Mouse (Mus musculus) cerebellum, adult 9-11 months (tissue): ENCODE measurements around the gene Focad.

ENCODE experiments used
- DNase-seq: peaks from one replicate; pipeline ENCODE4 v3.0.0; 2022

Gene Focad

DNA sequence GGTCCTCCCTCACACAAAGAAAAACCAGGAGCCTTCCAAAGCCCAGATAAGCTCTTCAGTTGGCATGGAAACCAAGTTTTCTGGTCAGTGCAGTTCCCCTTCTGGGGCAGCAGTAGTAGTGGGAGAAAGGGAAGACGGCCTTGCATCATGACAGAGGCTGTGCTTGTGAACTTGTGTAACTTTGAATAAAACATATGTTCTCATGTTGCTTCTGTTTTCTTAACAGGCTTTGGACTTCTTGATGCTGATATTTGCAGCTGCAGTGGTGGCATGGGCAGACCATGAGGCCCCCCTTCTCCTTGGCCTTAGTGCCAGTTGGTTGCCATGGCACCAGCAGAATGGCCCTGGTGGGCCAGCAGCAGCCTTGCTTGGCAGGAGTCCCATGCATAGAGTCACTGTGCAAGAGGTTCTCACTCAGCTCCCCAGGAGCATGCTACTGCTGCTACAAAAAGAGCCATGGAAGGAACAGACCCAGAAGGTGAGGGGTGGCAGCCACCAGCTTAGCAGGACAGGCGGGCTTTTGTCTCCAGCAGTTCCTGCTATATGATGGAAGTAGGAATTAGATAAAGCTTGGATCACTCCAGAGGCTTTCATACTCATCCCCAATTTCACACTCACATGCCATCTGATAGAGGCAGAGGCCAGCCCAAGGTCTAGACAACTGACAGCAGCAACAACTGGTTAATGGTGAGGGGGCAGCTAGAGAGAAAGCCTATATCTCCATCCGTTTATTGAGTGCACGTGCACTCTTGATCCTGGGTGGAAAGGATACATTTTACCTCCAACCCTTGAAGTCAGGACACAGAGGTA, 312.7 kb downstream of the Focad start:
- DNase-seq: peak; percentile 7

- no peak for DNase-seq
Measured at GRCm38 (mm10) chr4:88409279-88409678, 314.9 kb downstream of the Focad start.

DNA sequence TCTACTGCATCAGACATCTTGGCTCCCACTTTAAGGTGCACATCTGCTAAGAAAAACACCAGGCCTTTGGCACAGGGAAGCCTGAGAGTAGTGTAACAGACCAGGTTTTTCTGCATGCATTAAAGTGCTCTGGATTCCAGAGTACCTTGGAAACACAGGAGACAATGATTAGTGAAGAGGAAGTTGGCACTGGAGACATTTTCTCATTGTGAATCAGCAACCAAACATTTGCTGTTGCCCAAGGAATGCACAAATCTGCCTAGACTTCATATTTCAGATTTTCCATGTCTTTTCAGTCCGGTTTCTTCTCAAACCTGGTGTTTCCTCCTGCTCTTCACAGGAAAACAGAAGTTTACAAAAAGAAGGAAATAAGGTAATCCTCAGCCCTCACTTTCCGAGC, 317.9 kb downstream of the Focad start:
- no peak for DNase-seq

DNA sequence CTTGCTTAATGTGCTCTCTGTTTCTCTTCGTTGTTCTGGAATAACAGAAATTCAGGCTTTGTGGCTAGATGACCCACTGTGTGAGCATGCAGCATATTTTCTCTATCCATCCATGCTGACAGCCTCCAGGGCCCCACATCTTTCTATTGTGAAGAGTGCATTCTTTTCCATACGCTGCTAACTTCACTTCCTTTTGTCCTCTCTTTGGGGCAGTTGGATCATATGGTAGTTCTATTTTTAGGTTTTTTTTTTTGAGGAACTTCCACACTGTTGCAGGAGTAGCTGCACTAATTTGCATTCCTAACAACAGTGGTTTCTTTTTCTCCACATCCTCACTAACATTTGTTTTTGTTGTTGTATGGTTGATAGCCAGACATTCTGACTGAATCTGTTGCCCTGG, 320.6 kb downstream of the Focad start:
- no peak for DNase-seq

GRCm38 (mm10) chr4:88419378-88419777, 324.9 kb downstream of the Focad start:
- no peak for DNase-seq

- DNase-seq: no peak
Measured at GRCm38 (mm10) chr4:88424563-88424962, 330.1 kb downstream of the Focad start.

DNA sequence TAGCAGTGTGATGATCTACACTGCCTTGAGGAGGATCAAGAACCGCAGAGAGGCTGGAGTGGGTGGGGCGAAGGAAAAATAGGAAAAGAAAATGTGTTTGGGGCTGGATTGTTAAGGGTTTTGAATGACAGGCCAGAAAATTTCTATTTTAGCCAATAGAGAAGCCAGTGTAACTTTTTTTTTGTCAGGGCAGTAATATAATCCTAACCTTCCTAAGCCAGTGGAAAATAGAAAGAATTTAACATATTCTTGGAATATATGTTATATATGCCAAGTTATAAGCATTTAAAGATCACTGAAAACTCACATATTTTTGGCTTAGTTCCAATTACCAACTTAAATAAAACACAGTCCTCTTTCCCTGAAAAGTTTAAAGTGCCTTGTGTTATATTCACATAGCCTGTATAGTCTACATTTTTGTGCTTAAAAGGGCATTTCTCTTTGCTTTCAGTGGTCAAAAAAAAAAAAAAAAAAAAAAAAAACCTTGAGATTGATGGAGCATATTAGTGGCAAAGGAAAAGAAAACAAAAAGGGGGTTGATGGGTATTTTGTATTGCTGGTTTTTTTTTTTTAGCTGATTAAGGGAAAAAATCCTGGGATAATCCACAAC, 333.3 kb downstream of the Focad start:
- DNase-seq: no peak

- no peak for DNase-seq
Measured at GRCm38 (mm10) chr4:88432412-88433024, 338.1 kb downstream of the Focad start.

DNA sequence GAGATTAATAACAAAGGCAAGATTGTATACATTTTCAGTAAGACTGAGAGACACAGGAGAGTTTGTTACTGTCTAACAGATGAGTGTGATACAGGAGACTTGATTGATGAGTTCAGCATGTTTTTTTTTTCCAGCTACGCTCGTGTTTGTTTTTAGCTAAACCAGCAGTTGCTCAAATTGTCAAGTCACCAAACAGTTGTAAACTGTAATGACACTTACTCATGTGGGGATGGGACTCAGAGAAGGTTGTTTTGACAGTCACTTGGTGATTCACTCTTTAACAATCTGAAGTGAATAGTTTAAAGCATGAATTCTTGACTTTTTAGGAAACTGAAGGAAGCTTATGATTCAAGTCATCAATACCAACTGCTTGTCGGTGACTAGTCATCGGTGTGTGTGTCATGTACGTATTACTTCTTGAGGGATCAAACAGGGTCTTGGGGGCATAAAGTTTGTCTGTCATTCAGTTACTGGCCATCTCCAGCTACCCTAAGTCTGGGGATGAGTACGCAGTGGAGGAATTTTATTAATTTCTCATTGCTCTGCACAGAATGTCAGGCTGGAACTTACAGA, 342.2 kb downstream of the Focad start:
- no peak for DNase-seq

DNA sequence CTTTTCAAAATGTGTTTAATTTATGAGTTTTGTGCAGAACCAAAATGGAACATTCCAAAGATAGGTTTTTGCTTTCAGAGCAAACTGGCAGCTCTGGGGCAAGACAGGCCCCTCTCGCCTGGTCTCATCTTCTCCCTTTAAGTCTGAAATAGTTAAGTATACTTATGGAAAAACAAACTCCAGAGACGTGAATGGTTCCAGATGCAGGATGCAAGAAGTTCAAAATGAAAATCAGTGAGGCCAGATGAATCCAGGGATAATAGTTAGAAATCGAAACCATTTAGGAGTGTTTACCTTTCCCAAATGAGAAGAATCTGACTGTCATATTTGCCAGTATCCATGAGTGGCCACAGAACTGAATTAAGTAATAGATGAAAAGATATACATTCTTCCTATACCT, 342.7 kb downstream of the Focad start:
- DNase-seq: no peak

DNA sequence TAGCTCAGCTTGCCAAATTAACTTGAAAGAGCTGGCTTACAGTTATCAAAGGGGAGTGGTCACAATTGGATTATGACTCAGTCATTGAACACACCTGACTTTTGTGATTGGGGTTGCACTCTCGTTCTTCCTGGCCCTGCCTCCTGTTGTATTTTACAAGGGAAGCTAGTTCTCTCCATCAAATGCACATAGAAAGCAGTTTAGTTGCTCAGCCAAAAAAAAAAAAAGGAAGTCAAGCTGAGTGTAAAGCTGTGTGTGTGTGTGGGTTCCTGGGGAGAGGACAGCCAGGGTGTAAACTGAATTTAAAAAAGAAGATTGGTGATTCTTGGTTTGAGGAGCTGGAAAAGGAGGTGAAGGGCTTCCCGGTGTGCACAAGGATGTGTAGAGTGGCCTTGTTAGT, 343.5 kb downstream of the Focad start:
- DNase-seq: no peak

GRCm38 (mm10) chr4:88438326-88438989, 344.0 kb downstream of the Focad start, which contains the start of gene Hacd4:
Gene Hacd4, minus strand, starts transcription at chr4:88438928.
- peak; percentile 8 for DNase-seq

- DNase-seq: no peak
Measured at GRCm38 (mm10) chr4:88438990-88439329, 344.5 kb downstream of the Focad start.

DNA sequence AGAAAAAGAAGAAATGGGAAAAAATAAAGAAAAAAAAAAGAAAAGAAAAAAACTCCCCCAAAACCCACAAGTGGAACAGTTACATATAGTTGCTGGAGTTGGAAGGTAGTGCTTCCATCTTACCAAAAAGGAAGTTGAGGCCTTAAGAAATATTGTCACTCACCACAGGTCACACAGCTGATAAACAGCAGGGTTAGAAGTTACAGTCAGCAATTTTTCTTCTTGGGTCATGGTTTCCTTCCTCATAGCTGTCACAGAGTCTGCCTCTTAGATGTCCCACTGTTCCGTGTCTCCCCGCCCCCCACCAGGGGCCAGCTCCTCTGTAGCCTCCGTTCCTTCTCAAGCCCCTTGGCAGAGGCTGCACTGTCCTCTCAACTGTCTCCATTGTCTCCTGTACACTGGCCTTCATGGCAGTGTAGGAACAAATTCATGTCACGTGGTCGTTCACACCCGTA, 345.3 kb downstream of the Focad start:
- DNase-seq: no peak

DNA sequence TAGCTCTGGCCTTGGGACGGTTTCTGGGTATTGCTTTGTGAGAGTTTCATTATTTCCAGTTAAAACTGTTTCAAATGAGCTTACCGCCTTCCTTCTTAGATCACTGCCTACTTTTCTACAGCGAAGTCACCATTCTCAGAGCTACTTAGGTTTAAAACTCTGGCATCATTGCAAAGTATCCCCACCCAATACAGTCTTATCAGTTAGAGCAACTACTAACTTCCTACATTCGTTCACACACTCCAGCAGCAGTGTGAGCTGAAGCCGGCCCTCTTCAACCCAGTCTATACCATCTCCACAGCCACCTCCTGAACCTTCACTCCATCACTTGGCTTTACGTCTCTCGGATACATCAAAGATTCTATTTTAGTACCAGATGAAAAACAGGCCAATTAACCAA, 346.4 kb downstream of the Focad start:
- no peak for DNase-seq

DNA sequence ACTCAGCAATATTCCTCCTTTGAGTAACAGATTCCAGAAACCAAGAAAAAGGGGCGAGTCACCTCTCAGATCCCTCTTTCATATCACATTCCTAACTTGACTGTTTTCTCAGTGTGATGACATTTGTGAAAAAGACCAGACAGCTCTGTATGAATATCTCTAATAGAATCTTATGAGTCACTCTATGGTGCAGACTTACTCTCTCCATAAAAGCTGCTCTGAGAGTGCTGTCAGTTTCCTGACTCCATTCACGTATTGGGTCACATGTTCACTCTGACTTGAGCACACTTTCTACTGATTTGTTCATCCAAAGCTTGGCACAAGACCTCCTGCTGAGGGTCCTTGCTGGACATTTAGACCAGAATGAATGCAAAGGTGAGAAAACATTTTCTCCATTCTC, 354.5 kb downstream of the Focad start:
- DNase-seq: no peak

- no peak for DNase-seq
Measured at GRCm38 (mm10) chr4:88450087-88450765, 355.8 kb downstream of the Focad start.

DNA sequence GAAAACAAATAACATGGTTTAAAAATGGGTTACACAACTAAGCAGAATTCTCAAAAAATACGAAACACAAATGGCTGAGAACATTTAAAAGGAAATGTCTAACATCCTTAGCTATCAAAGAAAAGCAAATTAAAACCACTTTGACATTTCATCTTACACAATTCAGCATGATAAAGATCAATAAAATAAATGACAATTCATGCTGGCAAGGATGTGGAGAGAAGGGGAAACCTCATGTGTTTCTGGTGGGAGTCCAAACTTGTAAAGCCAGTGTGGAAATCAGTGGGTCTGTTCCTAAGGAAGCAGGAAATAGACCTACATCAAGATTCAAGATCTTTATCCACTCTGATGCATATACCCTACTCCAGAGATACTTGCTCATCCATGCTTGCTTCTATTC, 363.7 kb downstream of the Focad start:
- DNase-seq: no peak

DNA sequence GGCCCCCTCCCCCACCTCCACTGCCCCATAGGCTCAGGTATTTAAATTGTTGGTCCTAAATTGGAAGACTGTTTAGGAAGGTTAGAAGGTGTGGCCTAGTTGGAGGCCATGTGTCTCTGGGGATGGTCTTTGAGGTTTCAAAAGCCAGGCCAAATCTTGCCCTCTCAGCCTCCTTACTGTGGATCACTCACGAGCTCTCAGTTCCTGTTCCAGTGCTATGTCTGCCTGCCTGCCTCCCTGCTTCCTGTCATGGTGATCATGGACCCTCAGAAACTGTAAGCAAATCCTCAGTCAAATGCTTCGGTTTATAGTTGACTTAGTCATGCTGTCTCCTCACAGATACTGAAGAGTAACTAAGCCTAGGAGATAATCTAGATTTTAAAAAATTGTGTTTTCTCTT, 364.2 kb downstream of the Focad start:
- DNase-seq: no peak
